Mouse (Mus musculus) limb, embryonic 10.5 days (tissue): ENCODE data around the gene Tulp2. TPM values are rescaled to one million over a fixed set of nuclear protein-coding genes. Genes with fewer than 3 reads are reported as not detected.

Experiments used
- DNase-seq: peaks from one replicate; pipeline ENCODE4 v3.0.0-alpha.2; 2017; ENCODE audit warnings: low spot score
- H3K27ac ChIP-seq: fragments of 300-500 bp; sonication (generic); 2 replicates; pipeline ENCODE4 v1.5.1; 2016; ENCODE audit warnings: mild to moderate bottlenecking
- H3K27me3 ChIP-seq: fragments of 300-500 bp; sonication (generic); 2 replicates; pipeline ENCODE4 v1.6.1; 2016; ENCODE audit warnings: low read depth, mild to moderate bottlenecking; ENCODE audit not compliant: poor library complexity, severe bottlenecking
- H3K36me3 ChIP-seq: fragments of 300-500 bp; sonication (generic); 2 replicates; pipeline ENCODE4 v1.6.1; 2016; ENCODE audit warnings: mild to moderate bottlenecking, moderate library complexity
- H3K4me1 ChIP-seq: fragments of 300-500 bp; sonication (generic); 2 replicates; pipeline ENCODE4 v1.6.1; 2016
- H3K4me3 ChIP-seq: fragments of 300-500 bp; sonication (generic); 2 replicates; pipeline ENCODE4 v1.5.1; 2016; ENCODE audit warnings: mild to moderate bottlenecking, moderate library complexity
- H3K9me3 ChIP-seq: fragments of 300-500 bp; sonication (generic); replicated peaks from 2 replicates; pipeline ENCODE4 v1.6.1; 2016; ENCODE audit warnings: mild to moderate bottlenecking
- WGBS: fragments of 180-500 bp; shearing (Covaris S2); methylation state at CpG from one replicate; pipeline ENCODE4 v1.1.7; 2016; 5-methylcytosine and 5-hydroxymethylcytosine counted together
- polyA plus RNA-seq: library from polyadenylated mRNA; unstranded; fragments of >200 nt; fragmentation: Nextera tagmentation; extraction: Ambion mirVana; gene quantifications from 2 replicates; pipeline ENCODE4 v1.2.1, GENCODE M21; 2016

Tulp2 gene
- polyA plus RNA-seq, 1 experiment from 2014 or later = 2.2 TPM

DNA sequence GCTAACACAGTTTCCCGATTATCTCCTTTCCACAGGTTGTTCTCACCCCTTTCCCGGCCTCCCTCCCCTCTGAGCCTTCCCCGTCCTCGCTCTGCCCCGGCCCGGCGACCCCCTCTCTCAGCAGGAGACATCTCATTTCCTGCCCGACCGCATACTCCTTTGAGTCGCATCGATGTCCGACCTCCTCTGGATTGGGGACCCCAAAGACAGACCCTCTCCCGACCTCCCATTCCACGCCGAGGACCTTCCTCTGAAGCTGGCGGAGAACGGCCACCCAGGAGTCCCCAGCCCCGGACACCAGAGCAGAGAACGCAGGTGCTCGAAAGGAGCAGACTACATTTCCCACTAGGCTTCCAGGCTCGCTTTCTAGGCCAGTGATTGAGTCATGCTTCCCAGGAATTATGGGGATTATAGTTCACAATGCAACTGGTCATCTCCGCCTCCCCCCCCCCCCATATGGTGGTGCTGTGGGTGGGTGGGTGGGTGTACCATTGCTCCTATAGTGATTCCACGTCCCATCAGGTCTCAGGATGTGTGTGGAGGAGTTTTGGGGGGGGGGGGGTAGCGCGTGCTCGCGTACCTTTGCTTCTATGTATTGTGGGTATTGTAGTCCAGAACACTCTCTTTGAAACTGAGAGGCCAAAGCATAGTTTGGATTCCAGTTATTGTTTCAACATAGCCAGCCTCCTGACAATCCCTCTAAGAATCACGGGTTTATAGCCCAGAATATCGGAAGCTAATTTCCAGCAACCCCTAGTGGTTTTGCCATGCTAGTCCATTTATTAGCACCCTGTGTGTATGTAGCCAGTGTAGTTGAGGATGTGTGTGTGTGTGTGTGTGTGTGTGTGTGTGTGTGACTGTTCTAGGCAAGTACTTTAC, 56.7 kb downstream of the Tulp2 start:
- Histone ChIP-seq H3K9me3 (no peaks in the 10 kb centered on the region), H3K4me3 (peak overlapping the region; percentile 62), H3K27ac (peak overlapping the region; percentile 72), H3K27me3 (no peaks in the 10 kb centered on the region), H3K36me3 (no peaks in the 10 kb centered on the region), H3K4me1 (peaks cover 13% of the 10 kb centered on the region)
- peak; percentile 57 for DNase-seq
- WGBS = 3% methylated on average over 29 of the region's 29 CpGs

DNA sequence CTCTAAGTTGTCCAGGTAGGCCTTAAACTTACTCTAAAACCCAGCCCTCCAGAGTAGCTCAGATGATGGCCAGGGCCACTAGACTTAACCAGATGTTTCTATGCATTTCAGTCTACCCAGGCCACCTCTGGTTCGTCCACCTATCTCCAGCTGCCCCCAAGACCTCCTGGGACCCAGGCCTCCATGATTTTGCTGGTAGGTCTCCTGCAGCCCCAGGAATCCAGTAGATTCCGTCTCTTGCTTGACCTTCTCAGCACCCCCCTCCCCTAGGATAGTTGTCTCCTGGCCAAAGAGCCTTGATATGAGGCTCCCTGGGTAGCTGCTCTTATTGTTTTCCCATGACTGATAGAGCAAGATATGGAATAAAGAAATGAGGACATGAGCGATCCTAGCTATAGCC, 57.4 kb downstream of the Tulp2 start:
- no peaks in the 10 kb centered on the region for H3K36me3 ChIP-seq
- WGBS = 89% methylated on average over 3 of the region's 3 CpGs
- H3K4me3 ChIP-seq = no peak overlapping the region
- H3K4me1 ChIP-seq = peaks cover 13% of the 10 kb centered on the region
- H3K9me3 ChIP-seq = no peaks in the 10 kb centered on the region
- DNase-seq = no peak
- no peaks in the 10 kb centered on the region for H3K27me3 ChIP-seq
- no peak overlapping the region; the same call in 1 of the 2 replicates for H3K27ac ChIP-seq

DNA sequence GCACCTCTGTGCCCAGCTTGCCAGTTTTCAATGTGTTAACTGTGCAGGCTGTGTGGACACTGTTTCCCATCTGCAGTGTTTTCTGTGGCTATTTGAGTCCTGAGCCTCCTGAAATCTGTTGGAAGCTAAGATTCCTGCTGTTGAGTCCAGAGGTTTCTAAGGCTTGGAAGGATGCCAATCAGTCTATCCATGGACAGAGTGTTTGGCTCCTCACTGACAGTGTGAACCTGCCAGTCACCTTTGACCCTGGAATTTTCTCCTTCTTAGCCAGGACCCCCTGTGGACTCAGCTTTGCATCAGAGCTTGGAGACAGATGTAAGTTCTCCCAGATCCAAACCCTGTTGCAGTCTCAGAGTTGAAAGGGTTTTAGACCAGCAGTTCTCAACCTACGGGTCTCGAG, 58.5 kb downstream of the Tulp2 start:
- no peaks in the 10 kb centered on the region for H3K9me3 ChIP-seq
- 64% methylated on average over 2 of the region's 2 CpGs for WGBS

DNA sequence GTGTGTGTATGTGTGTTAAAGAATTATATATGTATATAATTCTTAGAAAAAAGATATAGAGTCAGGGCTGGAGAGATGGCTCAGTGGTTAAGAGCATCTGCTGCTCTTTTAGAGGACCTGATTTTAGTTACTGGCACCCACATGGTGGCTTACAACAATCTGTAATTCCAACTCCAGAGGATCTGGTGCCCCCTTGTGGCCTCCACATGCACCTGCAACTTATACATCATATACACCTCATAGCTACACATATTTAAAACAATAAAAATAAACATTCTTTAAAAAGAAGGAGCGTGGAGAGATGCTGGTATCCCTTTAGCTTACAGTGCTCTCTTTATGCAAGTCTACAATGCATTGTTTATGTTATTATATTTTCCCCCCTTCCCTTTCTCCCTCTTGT, 62.8 kb downstream of the Tulp2 start:
- Histone ChIP-seq H3K4me1 (no peaks in the 10 kb centered on the region), H3K9me3 (no peaks in the 10 kb centered on the region), H3K27me3 (no peaks in the 10 kb centered on the region), H3K36me3 (no peaks in the 10 kb centered on the region), H3K4me3 (no peak overlapping the region), H3K27ac (no peak overlapping the region)
- no peak for DNase-seq
- WGBS = 93% methylated on average over 1 of the region's 1 CpGs

More for the DNA sequence above, 58.5 kb downstream of the Tulp2 start:
- no peaks in the 10 kb centered on the region for H3K36me3 ChIP-seq
- H3K4me1 ChIP-seq = peaks cover 13% of the 10 kb centered on the region
- H3K27ac ChIP-seq = no peak overlapping the region
- H3K4me3 ChIP-seq = no peak overlapping the region
- H3K27me3 ChIP-seq = no peaks in the 10 kb centered on the region
- DNase-seq = no peak

DNA sequence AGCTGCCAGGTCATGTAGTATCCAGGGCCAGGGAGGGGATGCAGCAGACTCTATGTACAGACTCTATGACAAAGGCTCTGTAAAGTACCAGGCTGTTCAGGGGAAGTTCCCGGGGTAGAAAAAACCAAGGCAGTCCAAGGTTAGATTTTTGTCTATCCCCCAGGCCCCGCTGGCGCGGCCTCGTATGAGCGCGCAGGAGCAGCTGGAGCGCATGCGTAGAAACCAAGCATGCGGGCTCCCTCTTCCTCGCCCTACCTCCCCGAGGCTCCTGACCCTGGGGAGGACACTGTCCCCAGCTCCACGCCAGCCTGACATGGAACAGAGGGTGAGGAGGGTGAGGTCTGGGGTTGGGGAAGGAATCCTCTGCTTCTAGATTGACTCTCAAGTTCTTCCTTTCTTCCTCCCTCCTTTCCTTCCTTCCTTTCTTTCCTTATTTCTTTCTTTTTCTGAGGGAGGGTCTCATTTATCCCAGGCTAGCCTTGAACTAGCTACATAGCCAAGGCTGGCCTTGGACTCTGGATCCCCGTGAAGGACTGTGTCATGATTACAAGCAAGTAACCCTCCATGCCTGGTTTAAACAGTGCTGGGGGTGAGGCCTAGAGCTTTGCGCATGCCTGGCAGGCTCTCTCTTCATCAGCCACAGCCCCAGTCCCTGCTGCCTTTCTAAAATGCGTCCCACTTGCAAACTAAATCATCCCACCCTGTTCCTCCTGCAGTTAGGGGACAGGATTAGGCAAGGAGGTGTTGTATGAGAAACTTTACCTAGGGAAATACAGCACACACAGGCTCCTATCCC, 68.2 kb downstream of the Tulp2 start:
- Histone ChIP-seq H3K9me3 (no peaks in the 10 kb centered on the region), H3K27ac (peak overlapping the region; percentile 19; the same call in 1 of the 2 replicates), H3K27me3 (no peaks in the 10 kb centered on the region), H3K4me1 (peaks cover 9% of the 10 kb centered on the region), H3K36me3 (no peaks in the 10 kb centered on the region), H3K4me3 (no peak overlapping the region)
- WGBS = 90% methylated on average over 16 of the region's 16 CpGs
- DNase-seq = no peak

DNA sequence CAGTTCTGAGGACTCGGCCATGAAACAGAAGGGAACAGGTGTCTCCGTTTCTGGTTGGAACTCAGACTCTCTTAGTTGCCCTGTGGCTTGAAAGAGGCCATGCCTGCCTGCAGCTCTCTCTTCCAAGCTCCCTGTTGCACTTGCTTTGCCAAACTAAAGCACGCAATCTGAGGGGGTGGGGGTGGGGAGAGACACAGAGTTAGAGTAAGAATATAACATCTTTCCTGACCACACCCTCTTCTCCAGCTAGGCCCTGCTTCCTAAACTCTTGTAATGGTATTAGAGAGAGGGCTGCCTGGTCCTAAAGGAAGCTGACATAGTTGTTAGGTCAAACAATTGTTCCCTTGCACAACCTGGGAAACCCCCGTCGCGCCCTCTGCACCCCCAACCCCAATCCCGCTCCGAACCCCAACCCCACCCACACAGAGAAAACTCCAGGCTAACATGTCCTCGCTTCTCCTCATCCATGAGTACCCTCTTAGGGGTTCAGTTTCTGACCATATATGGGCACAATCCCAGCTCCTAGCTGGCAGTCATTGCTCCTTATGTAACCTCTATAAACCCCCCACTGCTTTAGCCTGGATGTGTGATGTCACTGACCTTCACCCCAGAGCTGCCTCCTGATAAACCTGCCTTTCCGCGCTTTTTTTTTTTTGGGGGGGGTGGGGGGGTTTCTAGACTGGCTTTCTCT, 69.3 kb downstream of the Tulp2 start:
- no peak for DNase-seq
- Histone ChIP-seq H3K4me3 (no peak overlapping the region), H3K27ac (no peak overlapping the region), H3K9me3 (no peaks in the 10 kb centered on the region), H3K27me3 (no peaks in the 10 kb centered on the region), H3K4me1 (peaks cover 12% of the 10 kb centered on the region), H3K36me3 (no peaks in the 10 kb centered on the region)
- WGBS = 83% methylated on average over 11 of the region's 11 CpGs

DNA sequence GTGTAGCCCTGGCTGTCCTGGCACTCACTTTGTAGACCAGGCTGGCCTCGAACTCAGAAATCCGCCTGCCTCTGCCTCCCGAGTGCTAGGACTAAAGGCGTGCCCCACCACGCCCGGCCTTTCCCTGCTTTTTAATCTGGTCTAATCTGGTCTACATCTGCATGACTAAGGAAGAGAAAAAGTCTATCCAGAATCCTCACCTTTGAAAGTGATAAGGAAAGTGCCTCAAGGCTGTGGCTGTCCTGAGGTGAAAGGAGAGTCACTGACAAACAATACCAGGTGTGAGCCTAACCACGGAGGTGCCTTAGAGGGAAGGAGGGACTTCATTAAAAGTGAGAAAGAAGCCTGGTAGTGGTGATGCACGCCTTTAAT, 69.8 kb downstream of the Tulp2 start:
- WGBS = 79% methylated on average over 8 of the region's 8 CpGs
- peaks cover 15% of the 10 kb centered on the region for H3K4me1 ChIP-seq
- H3K27ac ChIP-seq = no peak overlapping the region
- DNase-seq = no peak
- H3K4me3 ChIP-seq = no peak overlapping the region
- H3K9me3 ChIP-seq = no peaks in the 10 kb centered on the region
- no peaks in the 10 kb centered on the region for H3K27me3 ChIP-seq
- H3K36me3 ChIP-seq = no peaks in the 10 kb centered on the region

DNA sequence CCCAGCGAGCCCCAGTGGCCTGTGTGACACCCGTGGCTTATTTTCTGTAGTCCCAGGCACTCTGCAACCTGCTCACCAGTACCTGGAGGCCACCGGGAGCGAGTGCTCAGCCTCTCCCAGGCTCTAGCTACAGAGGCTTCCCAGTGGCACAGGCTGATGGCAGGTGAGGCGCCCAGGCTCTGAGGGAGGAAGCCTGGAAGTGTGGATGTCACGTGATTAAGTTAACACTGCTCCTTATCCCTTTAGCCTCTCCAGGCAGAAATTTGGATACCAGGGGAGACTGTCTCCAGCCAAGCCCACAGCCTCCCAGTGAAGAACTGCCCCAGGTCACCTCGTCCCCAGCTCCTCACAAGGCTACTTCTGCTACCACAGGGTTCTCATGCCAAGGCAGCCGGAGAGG, 71.8 kb downstream of the Tulp2 start:
- Histone ChIP-seq H3K36me3 (no peaks in the 10 kb centered on the region), H3K4me3 (no peak overlapping the region), H3K27ac (no peak overlapping the region), H3K27me3 (no peaks in the 10 kb centered on the region), H3K4me1 (peaks cover 15% of the 10 kb centered on the region), H3K9me3 (no peaks in the 10 kb centered on the region)
- 63% methylated on average over 8 of the region's 8 CpGs for WGBS
- DNase-seq = no peak

DNA sequence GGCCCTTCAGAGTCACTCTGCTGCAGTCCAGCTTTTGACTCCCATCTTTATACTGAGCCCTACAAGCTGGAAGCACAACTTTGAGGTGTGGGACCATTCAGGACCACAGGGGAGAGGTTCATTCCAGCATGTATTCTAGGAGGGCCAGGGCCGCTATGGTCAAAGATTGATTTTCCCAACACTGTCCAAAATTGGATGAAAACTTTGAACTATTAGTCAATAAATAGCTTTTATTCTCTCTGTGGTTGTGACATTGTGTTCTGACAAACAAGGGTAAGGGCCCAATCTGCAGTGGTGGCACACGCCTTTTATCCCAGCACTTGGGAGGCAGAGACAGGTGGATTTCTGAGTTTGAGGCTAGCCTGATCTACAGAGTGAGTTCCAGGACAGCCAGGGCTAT, 72.3 kb downstream of the Tulp2 start:
- peaks cover 18% of the 10 kb centered on the region for H3K4me1 ChIP-seq
- H3K4me3 ChIP-seq = no peak overlapping the region
- 95% methylated on average over 2 of the region's 2 CpGs for WGBS
- no peak for DNase-seq
- H3K27me3 ChIP-seq = no peaks in the 10 kb centered on the region
- H3K36me3 ChIP-seq = no peaks in the 10 kb centered on the region
- H3K27ac ChIP-seq = no peak overlapping the region
- no peaks in the 10 kb centered on the region for H3K9me3 ChIP-seq

GRCm38 (mm10) chr7:45554744-45555143, 73.1 kb downstream of the Tulp2 start, which contains the start of gene Hsd17b14:
Hsd17b14 (plus strand) TSS chr7:45554893.
- WGBS = 28% methylated on average over 8 of the region's 8 CpGs
- peaks cover 21% of the 10 kb centered on the region for H3K4me1 ChIP-seq
- H3K27me3 ChIP-seq = no peaks in the 10 kb centered on the region
- no peaks in the 10 kb centered on the region for H3K9me3 ChIP-seq
- H3K36me3 ChIP-seq = no peaks in the 10 kb centered on the region
- H3K27ac ChIP-seq = no peak within 1 kb of the TSS
- DNase-seq = no peak
- H3K4me3 ChIP-seq = no peak within 1 kb of the TSS

- no peak overlapping the region for H3K27ac ChIP-seq
- peaks cover 23% of the 10 kb centered on the region for H3K4me1 ChIP-seq
- H3K36me3 ChIP-seq = no peaks in the 10 kb centered on the region
- peak; percentile 89 for DNase-seq
- H3K4me3 ChIP-seq = no peak overlapping the region
- H3K27me3 ChIP-seq = no peaks in the 10 kb centered on the region
- WGBS = 41% methylated on average over 8 of the region's 8 CpGs
- no peaks in the 10 kb centered on the region for H3K9me3 ChIP-seq
Observed at GRCm38 (mm10) chr7:45555787-45556186, 74.1 kb downstream of the Tulp2 start.

DNA sequence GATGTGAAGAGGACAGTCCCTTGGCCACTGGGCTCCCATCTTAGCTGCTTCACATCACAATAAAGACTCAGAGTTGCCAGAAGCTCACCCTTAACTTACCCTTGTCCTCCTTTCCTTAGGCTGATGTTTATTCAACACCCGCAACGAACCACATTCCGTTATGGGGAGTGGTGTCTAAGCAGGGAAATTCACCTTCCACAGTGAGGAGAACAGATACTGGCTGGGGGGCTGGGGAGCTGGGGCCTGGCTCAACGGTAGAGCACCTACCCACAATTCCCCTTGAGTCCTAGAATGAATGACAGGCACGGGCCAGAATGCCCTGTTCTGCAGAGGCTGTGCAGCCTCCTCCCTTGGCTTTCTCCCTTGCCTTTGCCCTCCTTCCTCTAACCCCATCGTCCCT, 77.2 kb downstream of the Tulp2 start:
- WGBS = 71% methylated on average over 6 of the region's 6 CpGs
- Histone ChIP-seq H3K9me3 (no peaks in the 10 kb centered on the region), H3K4me3 (no peak overlapping the region), H3K27me3 (no peaks in the 10 kb centered on the region), H3K27ac (no peak overlapping the region), H3K4me1 (peaks cover 29% of the 10 kb centered on the region), H3K36me3 (no peaks in the 10 kb centered on the region)
- DNase-seq = no peak

DNA sequence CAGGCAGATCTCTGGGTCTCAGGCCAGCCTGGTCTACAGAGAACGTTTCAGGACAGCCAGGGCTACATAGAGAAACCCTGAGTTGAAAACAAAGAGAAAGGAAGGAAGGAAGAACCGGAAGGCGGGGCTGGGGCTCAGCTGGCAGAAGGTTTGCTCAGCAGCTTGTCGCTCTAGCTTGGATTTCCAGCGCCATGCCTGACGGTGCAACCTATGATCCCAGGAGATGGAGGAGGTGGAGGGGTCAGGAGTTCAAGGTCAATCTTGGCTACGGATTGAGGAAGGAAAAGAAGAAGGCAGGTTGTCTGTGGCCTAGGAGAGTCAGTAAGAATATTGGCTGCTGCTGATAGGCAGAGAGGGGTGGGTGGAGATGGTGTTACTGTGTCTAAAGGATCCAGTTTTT, 78.6 kb downstream of the Tulp2 start:
- Histone ChIP-seq H3K27ac (no peak overlapping the region), H3K36me3 (no peaks in the 10 kb centered on the region), H3K4me1 (peaks cover 25% of the 10 kb centered on the region), H3K4me3 (no peak overlapping the region), H3K27me3 (no peaks in the 10 kb centered on the region), H3K9me3 (no peaks in the 10 kb centered on the region)
- 89% methylated on average over 7 of the region's 7 CpGs for WGBS
- DNase-seq = no peak
